Mouse (Mus musculus): ENCODE data around the gene Gucy2e. TPM values are rescaled to one million over a fixed set of nuclear protein-coding genes. Genes with fewer than 3 reads are reported as not detected.
A peak's percentile ranks its signal among the peaks of the same experiment; 100 is the strongest.

Gucy2e gene
- polyA plus RNA-seq, 1 experiment from 2014 or later = not detected

DNA sequence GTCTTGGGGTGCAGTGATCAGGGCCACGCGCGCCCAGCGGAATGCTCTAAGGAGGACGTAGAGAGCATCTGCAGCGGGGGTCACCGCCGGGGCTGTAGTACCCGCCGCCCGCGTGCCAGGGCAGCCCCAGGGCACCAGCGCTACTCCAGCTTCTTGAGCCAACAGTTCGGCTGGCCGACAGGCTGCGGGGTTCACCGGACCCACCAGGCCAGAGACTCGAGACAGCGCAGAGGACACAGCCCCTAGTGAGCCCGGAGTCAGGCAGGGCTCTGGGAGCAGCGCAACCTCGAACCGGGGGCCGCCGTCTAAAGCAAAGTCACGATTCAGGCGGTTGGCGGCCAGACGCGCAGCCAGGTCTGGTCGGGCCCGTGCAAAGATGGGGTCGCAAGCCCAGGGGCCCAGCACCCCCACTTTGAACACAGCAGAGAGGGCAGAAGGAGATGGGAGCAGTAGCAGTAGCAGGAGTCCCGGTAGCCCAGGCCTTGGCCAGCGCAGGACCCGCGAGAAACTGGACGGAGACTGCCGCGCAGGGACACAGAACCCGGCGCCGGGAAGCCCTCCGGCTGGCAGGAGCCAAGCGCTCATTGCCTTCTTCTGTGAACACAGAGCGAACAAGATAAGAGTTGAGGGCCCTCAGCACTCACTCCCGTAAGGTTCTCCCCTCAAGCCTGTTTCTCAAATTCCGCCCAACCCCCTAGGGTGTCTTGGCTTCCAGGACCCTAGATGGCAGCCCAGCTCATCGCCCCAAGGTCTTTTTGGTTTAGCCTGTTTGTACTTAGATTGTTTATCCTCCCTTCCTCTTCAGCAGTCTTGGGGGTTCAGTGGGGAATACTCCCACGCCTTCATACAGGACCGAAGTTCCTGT, 543 bp downstream of the Gucy2e start:
- peak overlapping the region; percentile 63 for H3K4me2 ChIP-seq
- H3K4me1 ChIP-seq (replicated peaks) = peaks cover 12% of the 10 kb centered on the region
- no peaks in the 10 kb centered on the region for H3K9me3 ChIP-seq (replicated peaks)
- peak overlapping the region; percentile 42 for H3K4me3 ChIP-seq (replicated peaks)
- no peak overlapping the region for H3K9ac ChIP-seq
- WGBS (ENCODE audit: insufficient replicate concordance) = 4% methylated on average over 51 of the region's 51 CpGs
- no peak overlapping the region for H3K27ac ChIP-seq (replicated peaks)
- H3K36me3 ChIP-seq (replicated peaks) = no peaks in the 10 kb centered on the region
- peaks cover 65% of the 10 kb centered on the region for H3K27me3 ChIP-seq
- ATAC-seq (ENCODE audit: insufficient read depth) = no peak

DNA sequence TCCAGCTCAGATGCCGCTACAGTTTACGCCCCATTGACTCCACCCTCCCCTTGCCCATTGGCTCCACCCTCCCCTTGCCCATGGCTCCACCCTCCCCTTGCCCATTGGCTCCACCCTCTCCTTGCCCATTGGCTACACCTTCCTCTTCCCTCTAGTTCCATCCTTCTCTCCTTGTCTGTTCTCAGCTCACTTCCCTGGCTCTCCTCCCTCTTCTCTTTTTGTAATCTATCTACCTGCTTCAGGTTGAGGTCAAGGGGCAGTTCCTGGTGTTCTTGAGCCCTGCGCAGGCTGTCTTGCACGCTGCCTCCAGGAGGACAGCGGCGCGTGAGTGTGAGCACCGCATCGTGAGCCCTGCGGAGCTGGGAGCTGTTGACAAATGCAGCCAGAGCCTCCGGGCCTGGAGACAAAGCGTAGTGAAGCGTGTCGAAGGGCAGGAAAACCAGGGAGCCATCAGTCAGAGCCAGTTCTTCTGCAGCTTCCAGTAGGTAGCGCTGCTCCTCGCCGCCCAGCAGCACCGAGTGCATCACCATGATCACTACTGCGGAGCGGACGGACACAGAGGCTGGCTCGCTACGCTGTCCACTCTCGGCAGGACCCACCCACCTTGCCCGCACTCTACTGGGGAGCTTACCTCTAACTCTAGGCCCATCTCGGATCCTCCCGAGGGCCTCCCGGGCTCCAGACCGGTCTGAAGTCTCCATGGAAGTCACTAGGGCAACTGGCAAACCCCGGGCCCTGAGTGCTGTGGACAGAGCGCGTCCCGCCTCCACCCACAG, 1.4 kb downstream of the Gucy2e start:
- peaks cover 12% of the 10 kb centered on the region for H3K4me1 ChIP-seq (replicated peaks)
- 2% methylated on average over 33 of the region's 33 CpGs for WGBS (ENCODE audit: insufficient replicate concordance)
- H3K36me3 ChIP-seq (replicated peaks) = no peaks in the 10 kb centered on the region
- H3K9me3 ChIP-seq (replicated peaks) = no peaks in the 10 kb centered on the region
- H3K4me2 ChIP-seq = peak overlapping the region; percentile 63
- peak; percentile 64 for ATAC-seq (ENCODE audit: insufficient read depth)
- H3K9ac ChIP-seq = no peak overlapping the region
- peak overlapping the region; percentile 42 for H3K4me3 ChIP-seq (replicated peaks)
- H3K27ac ChIP-seq (replicated peaks) = no peak overlapping the region
- H3K27me3 ChIP-seq = peaks cover 65% of the 10 kb centered on the region

DNA sequence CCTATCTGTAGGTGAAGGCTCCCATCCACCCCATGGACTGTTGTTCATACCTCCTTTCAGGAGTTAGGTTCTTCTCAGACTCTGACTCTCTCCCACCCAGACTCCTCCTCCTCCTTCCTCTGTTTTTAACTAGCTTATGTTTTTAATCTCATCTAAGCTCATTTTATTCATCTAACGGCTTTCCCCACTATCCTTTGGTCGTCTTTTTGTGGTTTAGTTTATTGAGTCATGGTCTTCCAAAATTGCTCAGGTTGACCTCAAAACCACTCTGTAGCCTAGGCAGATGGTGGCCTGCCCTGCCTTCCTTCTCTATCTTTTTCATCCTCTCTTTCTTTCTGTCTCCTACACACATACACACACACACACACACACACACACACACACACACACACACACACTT, 3.7 kb downstream of the Gucy2e start:
- ATAC-seq (ENCODE audit: insufficient read depth) = no peak
- Histone ChIP-seq H3K27ac (replicated peaks) (no peak overlapping the region), H3K27me3 (peaks cover 65% of the 10 kb centered on the region), H3K4me3 (replicated peaks) (no peak overlapping the region), H3K9me3 (replicated peaks) (no peaks in the 10 kb centered on the region), H3K4me2 (no peak overlapping the region), H3K36me3 (replicated peaks) (no peaks in the 10 kb centered on the region), H3K9ac (no peak overlapping the region), H3K4me1 (replicated peaks) (peaks cover 12% of the 10 kb centered on the region)
- 27% methylated on average over 2 of the region's 2 CpGs for WGBS (ENCODE audit: insufficient replicate concordance)

DNA sequence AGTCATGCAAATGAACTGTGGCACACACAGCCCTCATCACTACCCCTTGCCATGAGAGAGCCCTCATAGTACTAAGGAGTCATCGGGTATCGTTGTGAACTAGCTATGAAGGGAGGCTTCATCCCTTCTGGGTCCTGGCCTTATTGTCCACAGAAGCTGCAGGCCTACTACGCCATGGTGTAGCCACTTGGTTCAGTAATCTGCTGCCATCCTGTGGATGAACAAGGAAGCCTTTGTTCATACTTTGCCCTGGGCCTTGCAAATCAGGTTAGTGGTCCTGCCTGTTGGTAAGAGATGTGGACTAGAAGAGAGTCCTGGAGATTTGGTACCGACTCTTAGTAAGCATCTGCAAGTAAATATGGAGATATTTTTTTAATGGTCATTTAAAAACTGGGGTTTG, 6.4 kb downstream of the Gucy2e start:
- Histone ChIP-seq H3K9ac (no peak overlapping the region), H3K4me2 (no peak overlapping the region), H3K27ac (replicated peaks) (no peak overlapping the region), H3K27me3 (peaks cover 53% of the 10 kb centered on the region), H3K4me3 (replicated peaks) (no peak overlapping the region), H3K36me3 (replicated peaks) (no peaks in the 10 kb centered on the region), H3K4me1 (replicated peaks) (peaks cover 6% of the 10 kb centered on the region), H3K9me3 (replicated peaks) (no peaks in the 10 kb centered on the region)
- 61% methylated on average over 4 of the region's 4 CpGs for WGBS (ENCODE audit: insufficient replicate concordance)
- ATAC-seq (ENCODE audit: insufficient read depth) = no peak

DNA sequence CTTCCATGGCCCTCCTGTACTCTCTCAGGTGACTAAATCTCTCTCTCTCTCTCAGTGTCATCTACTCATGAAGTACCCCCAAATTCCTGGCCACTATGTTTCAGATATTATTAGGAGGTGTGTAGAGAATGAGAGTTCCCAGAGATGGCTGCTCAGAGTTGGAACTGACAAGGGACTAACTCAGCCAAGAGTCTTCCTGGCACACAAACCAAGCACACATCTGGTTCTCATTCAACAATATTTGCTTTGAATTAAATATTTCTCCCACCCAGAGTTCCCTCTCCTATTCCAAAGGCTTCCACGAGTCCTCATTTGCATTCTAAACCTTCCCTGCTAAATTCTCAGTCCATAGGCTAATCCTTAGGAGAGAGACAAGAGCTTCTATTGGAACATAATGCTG, 11.1 kb downstream of the Gucy2e start:
- no peak overlapping the region for H3K9ac ChIP-seq
- H3K4me3 ChIP-seq (replicated peaks) = no peak overlapping the region
- no peak overlapping the region for H3K4me2 ChIP-seq
- H3K9me3 ChIP-seq (replicated peaks) = no peaks in the 10 kb centered on the region
- 22% methylated on average over 1 of the region's 1 CpGs for WGBS (ENCODE audit: insufficient replicate concordance)
- no peak overlapping the region for H3K27ac ChIP-seq (replicated peaks)
- H3K36me3 ChIP-seq (replicated peaks) = no peaks in the 10 kb centered on the region
- H3K27me3 ChIP-seq = peaks cover 22% of the 10 kb centered on the region
- no peaks in the 10 kb centered on the region for H3K4me1 ChIP-seq (replicated peaks)
- no peak for ATAC-seq (ENCODE audit: insufficient read depth)

DNA sequence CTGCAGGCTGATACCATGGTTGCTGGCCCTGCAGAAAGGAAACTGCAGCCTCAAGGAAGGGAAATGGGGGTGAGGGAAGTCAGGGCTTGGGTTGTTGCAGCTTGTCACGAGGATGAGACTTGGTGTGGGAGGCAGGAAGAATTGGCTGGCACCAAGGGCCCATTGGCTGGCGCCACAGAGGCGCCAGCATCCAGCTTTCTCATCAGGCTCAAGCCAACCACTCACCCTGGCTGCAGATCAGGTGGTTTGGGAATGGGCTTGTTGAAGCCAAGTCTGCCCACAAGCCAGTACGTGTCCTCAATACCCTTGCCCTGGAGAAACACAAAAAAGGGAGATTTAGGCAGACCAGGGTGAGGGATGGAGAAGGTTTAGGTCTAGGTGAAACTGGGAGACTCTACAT, 13.7 kb downstream of the Gucy2e start:
- ATAC-seq (ENCODE audit: insufficient read depth) = no peak
- Histone ChIP-seq H3K36me3 (replicated peaks) (no peaks in the 10 kb centered on the region), H3K4me3 (replicated peaks) (no peak overlapping the region), H3K9ac (no peak overlapping the region), H3K27me3 (peaks cover 15% of the 10 kb centered on the region; the same call in 1 of the 2 replicates), H3K9me3 (replicated peaks) (no peaks in the 10 kb centered on the region), H3K4me2 (no peak overlapping the region), H3K4me1 (replicated peaks) (no peaks in the 10 kb centered on the region), H3K27ac (replicated peaks) (no peak overlapping the region)
- 59% methylated on average over 4 of the region's 4 CpGs for WGBS (ENCODE audit: insufficient replicate concordance)

DNA sequence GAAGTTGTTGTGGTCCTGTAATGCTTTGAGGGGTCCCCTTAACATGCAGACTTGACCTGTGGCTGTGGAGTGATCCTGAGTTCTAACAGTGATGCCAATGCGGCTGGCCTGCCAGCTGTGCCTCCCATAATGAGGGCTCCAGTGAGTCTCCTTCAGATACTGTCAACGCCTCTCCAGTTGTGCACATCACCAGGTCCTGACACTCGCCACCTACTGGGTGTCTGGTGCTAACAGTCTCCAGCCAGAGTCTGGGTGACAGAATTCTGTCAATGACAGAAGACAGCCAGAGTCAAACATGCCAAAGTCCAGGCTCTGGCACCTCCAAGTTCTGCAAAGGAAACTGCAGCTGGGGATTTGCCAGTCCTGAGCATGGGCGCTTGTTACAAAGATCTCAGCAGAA, 15.8 kb downstream of the Gucy2e start:
- Histone ChIP-seq H3K27me3 (0 out of 2 replicates have a peak, but pooled peaks cover 2% of the 10 kb centered on the region), H3K27ac (replicated peaks) (no peak overlapping the region), H3K36me3 (replicated peaks) (no peaks in the 10 kb centered on the region), H3K4me3 (replicated peaks) (no peak overlapping the region), H3K4me2 (no peak overlapping the region), H3K9me3 (replicated peaks) (no peaks in the 10 kb centered on the region), H3K4me1 (replicated peaks) (no peaks in the 10 kb centered on the region), H3K9ac (no peak overlapping the region)
- no peak for ATAC-seq (ENCODE audit: insufficient read depth)
- 59% methylated on average over 4 of the region's 4 CpGs for WGBS (ENCODE audit: insufficient replicate concordance)

DNA sequence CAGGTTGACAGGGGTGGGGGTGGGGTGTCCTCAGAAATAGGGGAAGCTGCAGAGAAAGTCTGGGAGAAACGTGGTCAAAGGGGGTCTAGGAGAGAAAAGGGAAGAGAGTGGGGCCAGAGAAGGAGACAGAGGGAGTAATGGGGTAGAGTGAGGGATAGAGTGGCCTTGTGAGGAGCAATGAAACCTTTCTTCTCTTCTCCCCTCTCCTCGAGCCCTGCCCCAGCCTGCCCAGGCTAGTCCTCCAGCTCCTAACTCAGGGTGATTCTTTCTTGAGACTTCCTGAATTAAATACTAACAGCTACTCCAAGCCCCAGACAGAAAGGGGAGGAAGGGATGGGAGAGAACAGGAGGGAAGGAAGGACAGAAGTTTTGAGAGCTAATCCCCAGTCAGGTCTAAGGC, 18.2 kb downstream of the Gucy2e start:
- H3K9me3 ChIP-seq (replicated peaks) = no peaks in the 10 kb centered on the region
- no peaks in the 10 kb centered on the region for H3K4me1 ChIP-seq (replicated peaks)
- no peak for ATAC-seq (ENCODE audit: insufficient read depth)
- no peak overlapping the region for H3K9ac ChIP-seq
- no peaks in the 10 kb centered on the region for H3K27me3 ChIP-seq
- 13% methylated on average over 2 of the region's 2 CpGs for WGBS (ENCODE audit: insufficient replicate concordance)
- H3K36me3 ChIP-seq (replicated peaks) = no peaks in the 10 kb centered on the region
- H3K4me2 ChIP-seq = no peak overlapping the region
- H3K4me3 ChIP-seq (replicated peaks) = no peak overlapping the region
- H3K27ac ChIP-seq (replicated peaks) = no peak overlapping the region

DNA sequence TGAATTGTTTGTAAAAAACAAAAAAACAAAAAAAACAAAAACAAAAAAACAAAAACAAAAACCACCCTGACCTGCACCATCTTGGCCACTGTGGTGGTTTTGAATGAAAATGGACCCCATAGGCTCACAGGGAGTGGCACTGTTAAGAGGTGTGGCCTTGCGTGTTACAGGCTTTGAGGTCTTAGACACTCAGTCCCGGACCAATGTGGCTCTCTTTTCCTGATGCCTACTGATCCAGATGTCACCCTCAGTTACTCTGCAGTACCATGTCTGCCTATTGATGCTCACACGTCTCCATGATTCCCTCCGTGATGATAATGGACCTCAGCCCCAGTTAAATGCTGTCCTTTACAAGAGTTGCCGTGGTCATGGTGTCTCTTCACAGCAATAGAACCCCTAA, 19.4 kb downstream of the Gucy2e start:
- no peak for ATAC-seq (ENCODE audit: insufficient read depth)
- no peak overlapping the region for H3K27ac ChIP-seq (replicated peaks)
- H3K9ac ChIP-seq = no peak overlapping the region
- H3K4me2 ChIP-seq = no peak overlapping the region
- WGBS (ENCODE audit: insufficient replicate concordance) = 67% methylated on average over 5 of the region's 5 CpGs
- no peaks in the 10 kb centered on the region for H3K4me1 ChIP-seq (replicated peaks)
- H3K4me3 ChIP-seq (replicated peaks) = no peak overlapping the region
- no peaks in the 10 kb centered on the region for H3K36me3 ChIP-seq (replicated peaks)
- no peaks in the 10 kb centered on the region for H3K9me3 ChIP-seq (replicated peaks)
- H3K27me3 ChIP-seq = no peaks in the 10 kb centered on the region

DNA sequence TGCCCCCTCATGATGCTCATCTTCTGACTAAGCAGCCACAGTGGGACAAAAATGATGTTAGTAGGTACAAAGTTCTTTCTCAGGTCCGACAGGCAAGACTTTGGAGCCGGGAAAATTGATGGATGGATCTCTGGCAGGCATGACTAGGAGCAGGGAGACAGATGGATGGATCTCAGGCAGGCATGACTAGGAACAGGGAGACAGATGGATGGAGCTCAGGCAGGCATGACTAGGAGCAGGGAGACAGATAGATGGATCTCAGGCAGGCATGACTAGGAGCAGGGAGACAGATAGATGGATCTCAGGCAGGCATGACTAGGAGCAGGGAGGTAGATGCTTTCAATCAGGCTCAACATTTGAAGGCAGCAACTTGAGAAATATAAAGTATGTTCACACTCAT, 25.4 kb downstream of the Gucy2e start:
- no peaks in the 10 kb centered on the region for H3K9me3 ChIP-seq (replicated peaks)
- H3K27me3 ChIP-seq = peaks cover 10% of the 10 kb centered on the region
- no peak overlapping the region for H3K4me2 ChIP-seq
- no peaks in the 10 kb centered on the region for H3K4me1 ChIP-seq (replicated peaks)
- no peaks in the 10 kb centered on the region for H3K36me3 ChIP-seq (replicated peaks)
- no peak for ATAC-seq (ENCODE audit: insufficient read depth)
- no peak overlapping the region for H3K9ac ChIP-seq
- H3K27ac ChIP-seq (replicated peaks) = no peak overlapping the region
- WGBS (ENCODE audit: insufficient replicate concordance) = 26% methylated on average over 2 of the region's 2 CpGs
- no peak overlapping the region for H3K4me3 ChIP-seq (replicated peaks)

DNA sequence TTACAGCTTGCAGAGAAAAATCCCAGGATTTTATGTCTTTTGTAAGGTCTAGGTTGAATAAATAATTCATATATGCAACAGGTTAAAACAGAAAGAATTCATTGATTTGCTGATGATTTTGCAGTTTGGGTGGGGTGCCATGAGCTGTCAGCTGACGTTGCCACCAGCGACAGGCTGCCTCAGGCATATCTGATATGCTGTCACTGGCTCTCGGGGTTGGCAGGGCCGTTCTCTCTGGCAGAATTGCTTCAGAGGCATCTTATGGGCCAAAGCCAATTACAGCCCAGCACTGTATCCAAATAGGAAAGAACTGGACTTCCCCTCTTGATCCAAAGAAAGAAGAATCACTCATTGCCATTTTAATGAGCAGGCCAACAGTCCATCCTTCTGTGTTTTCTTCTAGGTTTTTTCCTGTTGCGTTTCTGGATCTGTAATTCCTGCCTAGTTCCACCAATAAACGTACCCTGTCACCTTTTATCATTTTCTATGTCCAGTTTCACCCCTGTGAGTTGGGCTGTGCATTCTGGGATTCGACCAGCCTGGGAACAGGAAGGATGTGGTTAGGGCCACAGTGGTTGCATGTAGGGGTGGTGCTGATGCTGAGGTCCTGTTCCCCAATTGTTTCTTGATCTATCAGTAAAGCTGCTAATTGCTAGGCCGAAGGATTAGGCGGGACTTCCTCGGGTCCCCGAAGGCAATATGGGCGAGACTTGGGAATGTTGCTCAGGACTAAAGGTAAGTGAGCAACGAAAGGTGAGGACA, 34.2 kb downstream of the Gucy2e start:
- H3K4me3 ChIP-seq (replicated peaks) = no peak overlapping the region
- no peaks in the 10 kb centered on the region for H3K9me3 ChIP-seq (replicated peaks)
- no peaks in the 10 kb centered on the region for H3K4me1 ChIP-seq (replicated peaks)
- no peaks in the 10 kb centered on the region for H3K36me3 ChIP-seq (replicated peaks)
- ATAC-seq (ENCODE audit: insufficient read depth) = no peak
- H3K27me3 ChIP-seq = peaks cover 32% of the 10 kb centered on the region
- no peak overlapping the region for H3K9ac ChIP-seq
- 28% methylated on average over 13 of the region's 13 CpGs for whole genome bisulfite sequencing (ENCODE audit: insufficient replicate concordance)
- no peak overlapping the region for H3K4me2 ChIP-seq
- H3K27ac ChIP-seq (replicated peaks) = no peak overlapping the region

Data from liver, embryonic 15.5 days (tissue).